Mouse (Mus musculus) ES-Bruce4 (cell line): ENCODE measurements around the gene Rnf181.

ENCODE experiments used
- CTCF ChIP-seq: IDR thresholded peaks from one replicate; pipeline ENCODE4 v1.8.1; 2011; ENCODE audit warnings: low read depth, low read length
- POLR2A ChIP-seq: IDR thresholded peaks from one replicate; pipeline ENCODE4 v1.8.1; 2011; ENCODE audit warnings: low read length; ENCODE audit not compliant: insufficient read depth

DNA sequence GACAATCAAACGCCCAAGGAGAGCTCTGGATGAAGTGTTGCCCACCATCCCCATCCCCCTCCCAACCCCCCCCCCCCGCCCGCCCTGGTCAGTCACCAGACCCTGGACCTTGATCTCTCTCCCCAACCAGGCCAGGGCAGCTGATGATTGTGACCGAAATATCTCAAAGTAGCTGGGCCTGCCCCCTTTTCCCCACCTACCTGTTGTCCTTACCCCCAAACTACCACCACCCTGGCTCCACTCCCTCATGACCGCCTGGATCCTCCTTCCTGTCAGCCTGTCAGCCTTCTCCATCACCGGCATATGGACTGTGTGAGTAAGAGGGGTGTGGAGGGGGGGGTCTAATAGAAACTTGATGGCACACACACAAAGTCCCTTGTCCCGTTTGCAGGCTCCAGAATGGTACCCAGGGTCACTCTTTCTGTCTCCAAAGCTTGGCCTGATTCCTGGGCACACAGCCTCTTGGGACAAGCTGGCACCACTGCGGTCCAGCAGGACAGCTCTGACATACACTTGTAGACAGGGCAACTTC lies 10.7 kb downstream of the Rnf181 start:
- TF ChIP-seq CTCF (no peak), POLR2A (no peak)
